Mouse (Mus musculus): ENCODE results near the gene Maea.

Gene Maea

GRCm38 (mm10) chr5:33357494-33357893 is 22.2 kb downstream of the Maea start:
- DNase-seq (ENCODE audit: low spot score in 2 of 2) = no peak

GRCm38 (mm10) chr5:33358467-33358866 is 23.2 kb downstream of the Maea start:
- DNase-seq (ENCODE audit: low spot score in 2 of 2) = no peak

- DNase-seq (ENCODE audit: low spot score in 2 of 2) = no peak
Observed at GRCm38 (mm10) chr5:33363263-33363662, 28.0 kb downstream of the Maea start.

- DNase-seq (ENCODE audit: low spot score in 2 of 2) = no peak
Observed at GRCm38 (mm10) chr5:33368651-33369050, 33.3 kb downstream of the Maea start.

- peak in 1 of 2 experiments; percentile 18 for DNase-seq (ENCODE audit: low spot score in 2 of 2)
Observed at GRCm38 (mm10) chr5:33371137-33371536, 35.8 kb downstream of the Maea start.

GRCm38 (mm10) chr5:33371668-33372067 is 36.4 kb downstream of the Maea start:
- DNase-seq (ENCODE audit: low spot score in 2 of 2) = no peak

GRCm38 (mm10) chr5:33372331-33373038 is 37.2 kb downstream of the Maea start:
- DNase-seq (ENCODE audit: low spot score in 2 of 2) = no peak

- no peak for DNase-seq (ENCODE audit: low spot score in 2 of 2)
Observed at GRCm38 (mm10) chr5:33377176-33377575, 41.9 kb downstream of the Maea start.

- no peak for DNase-seq (ENCODE audit: low spot score in 2 of 2)
Observed at GRCm38 (mm10) chr5:33377801-33378301, 42.5 kb downstream of the Maea start.

GRCm38 (mm10) chr5:33378302-33378854 is 43.1 kb downstream of the Maea start, which contains the start of gene Uvssa:
Gene Uvssa (plus strand): TSS chr5:33378549.
- peak; percentile 98 to 99 for DNase-seq (ENCODE audit: low spot score in 2 of 2)

GRCm38 (mm10) chr5:33387550-33387949 is 52.2 kb downstream of the Maea start:
- DNase-seq (ENCODE audit: low spot score in 2 of 2) = no peak

GRCm38 (mm10) chr5:33393803-33394202 is 58.5 kb downstream of the Maea start:
- peak; percentile 81 to 88 for DNase-seq (ENCODE audit: low spot score in 2 of 2)

- no peak for DNase-seq (ENCODE audit: low spot score in 2 of 2)
Observed at GRCm38 (mm10) chr5:33395693-33396092, 60.4 kb downstream of the Maea start.

- peak in 1 of 2 experiments; percentile 9 for DNase-seq (ENCODE audit: low spot score in 2 of 2)
Observed at GRCm38 (mm10) chr5:33396828-33397227, 61.5 kb downstream of the Maea start.

GRCm38 (mm10) chr5:33400819-33401218 is 65.5 kb downstream of the Maea start:
- DNase-seq (ENCODE audit: low spot score in 2 of 2) = no peak

- no peak for DNase-seq (ENCODE audit: low spot score in 2 of 2)
Observed at GRCm38 (mm10) chr5:33420313-33420712, 85.0 kb downstream of the Maea start.
